Mouse (Mus musculus) adrenal gland, adult (tissue): ENCODE results near the gene Rps6ka3.

ENCODE experiments used
- DNase-seq, 2 experiments: peaks; one replicate each; pipeline ENCODE4 v3.0.0; 2022 to 2023; ENCODE audit warnings: low spot score in 1 of 2; ENCODE audit not compliant: inconsistent age in 2 of 2

Gene Rps6ka3

GRCm38 (mm10) chrX:159315293-159315692 lies 105.2 kb downstream of the Rps6ka3 start:
- DNase-seq, result no peak

- peak; percentile 46 to 85 for DNase-seq
Observed at GRCm38 (mm10) chrX:159321342-159321741, 111.2 kb downstream of the Rps6ka3 start.

- DNase-seq, result peak; percentile 39 to 61
Observed at GRCm38 (mm10) chrX:159364506-159364905, 154.4 kb downstream of the Rps6ka3 start.

GRCm38 (mm10) chrX:159371831-159372752 lies 162.0 kb downstream of the Rps6ka3 start, which contains the start of gene Eif1ax:
Gene Eif1ax, plus strand, starts transcription at chrX:159372178.
- peak; percentile 87 to 88 for DNase-seq

- DNase-seq, result no peak
Observed at GRCm38 (mm10) chrX:159372753-159373144, 162.6 kb downstream of the Rps6ka3 start.

GRCm38 (mm10) chrX:159387105-159387504 lies 177.0 kb downstream of the Rps6ka3 start:
- no peak for DNase-seq

GRCm38 (mm10) chrX:159388953-159389352 lies 178.8 kb downstream of the Rps6ka3 start:
- no peak for DNase-seq

- DNase-seq, result no peak
Observed at GRCm38 (mm10) chrX:159390347-159390962, 180.3 kb downstream of the Rps6ka3 start.

- DNase-seq, result no peak
Observed at GRCm38 (mm10) chrX:159391239-159391638, 181.1 kb downstream of the Rps6ka3 start.

- peak in 1 of 2 experiments; percentile 33 for DNase-seq
Observed at GRCm38 (mm10) chrX:159409253-159409652, 199.1 kb downstream of the Rps6ka3 start.

- peak; percentile 15 to 36 for DNase-seq
Observed at GRCm38 (mm10) chrX:159414130-159414828, 204.2 kb downstream of the Rps6ka3 start, which contains the start of gene Map7d2. Gene Map7d2, plus strand, starts transcription at chrX:159414572.

GRCm38 (mm10) chrX:159414829-159415673 lies 204.9 kb downstream of the Rps6ka3 start:
- DNase-seq, result peak in 1 of 2 experiments; percentile 19
